Mouse (Mus musculus): Measurements from ENCODE around the gene Gm20870.
"Not testable (repeated sequence)": the region's sequence is repeated elsewhere in the genome, so short reads cannot be mapped to it uniquely, and the experiment has no call there.

Gm20870 gene

DNA sequence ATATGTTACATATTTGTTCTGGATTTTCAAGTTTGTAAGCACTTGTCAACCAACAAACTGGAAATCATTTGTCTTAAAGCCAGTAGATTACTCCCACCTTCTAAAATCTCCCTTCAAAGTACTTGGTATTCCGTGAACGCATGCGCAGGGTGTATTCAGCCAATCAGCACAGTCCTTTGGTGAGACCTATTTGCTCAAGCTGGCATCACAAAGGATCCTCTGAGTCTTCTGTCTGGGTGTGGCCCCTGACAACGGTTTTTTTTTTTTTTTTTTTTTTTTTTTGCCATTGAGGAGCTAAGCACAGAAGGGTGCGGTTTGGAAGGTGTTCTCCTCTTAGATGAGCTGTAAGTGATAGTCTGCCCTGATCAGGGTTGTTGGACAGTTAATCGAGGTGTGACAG lies at the start of gene Gm20870:
Gene Gm20870, plus strand, starts transcription at position 301 of the 400 bp plus-strand sequence.
- not testable (repeated sequence) for DNase-seq

Measured in cerebellum, postnatal 14 days (tissue).